Mouse (Mus musculus) neutrophil, adult 5-6 weeks (primary cell): ENCODE results near the gene Ap2a1. TPM values are rescaled to one million over a fixed set of nuclear protein-coding genes. Genes with fewer than 3 reads are reported as not detected.

ENCODE experiments used
- ATAC-seq: fragments of 151-379, 151-347 bp; 2 replicates; pipeline ENCODE4 v1.8.0; 2017; ENCODE audit warnings: mild to moderate bottlenecking, moderate TSS enrichment; ENCODE audit not compliant: insufficient number of reproducible peaks, poor library complexity, low FRiP score, severe bottlenecking; ENCODE audit errors: extremely low read depth
- total RNA-seq: library from RNA; stranded (forward); fragments of 200-1000 nt; gene quantifications from 2 replicates; pipeline ENCODE4 v1.2.3, GENCODE M21; 2017

Gene Ap2a1
- total RNA-seq, 1 experiment from 2014 or later = 29.8 TPM

- no peak for ATAC-seq
These were observed 58.7 kb downstream of the Ap2a1 start for GRCm38 (mm10) chr7:44870614-44871013.

DNA sequence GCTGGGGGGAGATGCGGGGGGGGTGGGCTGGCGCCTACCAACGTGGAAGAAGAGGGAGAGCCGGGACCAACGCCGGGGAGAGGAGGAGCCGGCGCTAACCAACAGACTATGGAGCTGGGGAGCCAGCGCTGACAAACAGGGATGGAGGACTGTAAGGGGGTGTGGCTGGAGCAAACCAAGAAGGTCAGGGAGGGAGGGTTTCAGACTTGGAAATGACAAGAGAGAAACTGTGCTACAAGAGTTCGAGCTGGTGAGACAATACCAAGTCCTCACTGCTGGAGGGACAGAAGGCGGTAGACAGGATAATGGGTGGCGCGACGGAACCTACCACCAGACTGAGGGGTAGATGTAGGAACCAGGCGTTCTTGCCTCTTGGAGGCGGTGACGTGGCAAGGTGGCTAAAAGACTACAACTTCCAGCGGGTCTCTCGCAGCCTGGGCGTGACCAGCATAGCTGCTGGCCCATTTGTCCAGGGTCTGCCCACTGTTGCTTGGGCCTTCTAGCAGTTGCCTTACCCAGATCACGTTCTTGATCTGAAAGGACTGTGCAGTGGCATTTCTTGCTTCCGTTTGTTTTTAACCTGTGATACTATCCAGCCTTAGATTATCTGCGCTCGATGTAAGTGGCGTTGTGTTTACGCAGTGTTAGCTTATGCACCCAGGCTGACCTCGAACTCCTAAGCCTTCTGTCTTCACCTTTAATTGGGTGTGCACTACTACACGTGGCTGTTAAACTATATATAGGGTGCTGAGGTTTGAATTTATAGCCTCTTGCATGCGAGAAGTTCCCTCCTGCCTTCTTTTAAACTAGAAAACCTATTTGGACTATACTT lies 59.4 kb downstream of the Ap2a1 start, which contains the start of gene Ptov1:
Gene Ptov1 (minus strand): TSS at position 92 of the 832 bp plus-strand sequence.
- ATAC-seq = peak; percentile 73

DNA sequence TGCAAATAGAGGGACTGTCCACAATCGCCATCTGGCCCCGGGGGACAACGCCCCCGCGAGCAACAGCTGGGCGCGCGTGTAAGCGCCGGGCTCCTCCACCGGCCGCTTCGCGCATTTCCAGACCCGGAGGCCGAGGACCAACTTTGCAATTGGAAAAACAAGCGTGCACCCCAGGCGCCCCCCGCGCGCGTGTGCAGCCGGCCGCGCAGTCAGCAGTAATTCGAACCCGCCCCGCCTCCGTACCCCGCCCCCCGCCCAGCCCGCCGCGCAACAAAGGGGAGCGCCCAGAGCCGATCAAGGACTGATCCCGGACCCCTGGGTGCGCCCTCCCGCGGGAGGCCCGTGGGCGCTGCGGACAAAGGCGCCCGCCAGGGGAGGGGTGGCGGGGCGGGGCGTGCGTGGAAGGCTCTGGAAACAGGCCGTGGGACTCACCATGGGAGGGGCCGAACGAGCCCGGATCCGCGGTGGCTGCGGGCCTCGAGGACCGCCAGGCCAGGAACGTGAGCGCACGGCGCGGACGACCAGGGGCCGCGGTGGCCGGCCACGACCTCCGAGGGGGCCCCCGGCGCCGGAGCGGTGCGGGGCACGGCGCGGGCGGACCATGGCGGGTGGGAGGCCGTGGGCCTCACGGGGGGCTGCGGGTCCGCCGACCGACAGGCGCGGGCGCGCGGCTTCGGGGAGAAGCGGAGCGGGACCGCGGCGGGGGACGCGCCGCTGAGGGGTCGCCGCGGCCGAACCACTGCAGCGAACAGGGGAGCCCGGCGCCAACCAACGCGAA lies 60.2 kb downstream of the Ap2a1 start:
- ATAC-seq = no peak

- ATAC-seq = no peak
These were observed 60.8 kb downstream of the Ap2a1 start for GRCm38 (mm10) chr7:44868465-44868864.

GRCm38 (mm10) chr7:44867802-44868201 lies 61.5 kb downstream of the Ap2a1 start:
- ATAC-seq = no peak

- ATAC-seq = no peak
These were observed 62.1 kb downstream of the Ap2a1 start for GRCm38 (mm10) chr7:44867010-44867702.

GRCm38 (mm10) chr7:44866276-44867009 lies 62.9 kb downstream of the Ap2a1 start:
- ATAC-seq = peak; percentile 37; the same call in 1 of the 2 replicates

DNA sequence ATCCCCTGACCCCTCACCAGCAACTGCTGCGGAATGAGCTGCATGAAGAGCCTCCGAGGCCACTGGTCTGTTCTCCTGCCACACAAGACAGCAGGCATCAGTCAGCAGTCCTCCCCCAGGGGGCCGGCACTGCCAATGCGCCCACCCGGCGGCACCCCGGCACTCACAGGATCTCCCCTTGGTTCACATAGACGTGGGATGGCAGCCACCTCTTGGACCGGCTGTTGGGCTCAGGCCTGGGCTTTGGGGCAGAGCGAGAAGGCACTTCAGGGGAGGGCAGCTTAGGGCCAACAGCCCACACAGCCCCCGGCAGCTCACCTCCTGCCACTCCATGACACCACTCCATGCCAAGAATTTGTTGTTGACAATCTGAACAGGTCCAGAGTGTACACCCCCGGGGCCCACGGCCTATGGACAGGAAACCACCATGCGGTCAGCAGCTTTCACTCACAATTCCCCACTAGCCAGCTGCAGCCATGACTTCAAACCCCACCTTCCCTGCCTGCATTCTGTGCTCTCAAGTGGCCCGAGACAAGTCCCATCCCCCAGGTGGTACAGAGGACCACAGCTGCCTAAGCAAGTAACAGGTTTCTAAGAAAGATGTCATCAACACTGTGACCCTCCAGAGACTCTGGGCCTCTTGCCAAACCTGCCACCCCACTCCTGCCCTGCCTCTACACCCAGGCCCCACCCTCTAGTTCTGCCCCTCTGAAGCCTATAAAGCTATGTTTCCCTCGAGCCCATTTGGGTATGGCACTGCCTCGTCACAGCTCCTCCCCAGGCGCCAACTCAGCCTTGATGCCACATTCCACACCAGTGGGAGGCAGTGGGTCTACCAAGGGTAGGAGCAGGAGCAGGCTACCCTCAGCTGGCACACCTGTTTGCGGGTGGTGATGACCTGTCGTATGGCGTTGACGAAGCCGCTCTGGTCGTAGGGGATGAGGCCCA lies 64.4 kb downstream of the Ap2a1 start:
- ATAC-seq = no peak

GRCm38 (mm10) chr7:44863982-44864494 lies 65.3 kb downstream of the Ap2a1 start:
- ATAC-seq = no peak

DNA sequence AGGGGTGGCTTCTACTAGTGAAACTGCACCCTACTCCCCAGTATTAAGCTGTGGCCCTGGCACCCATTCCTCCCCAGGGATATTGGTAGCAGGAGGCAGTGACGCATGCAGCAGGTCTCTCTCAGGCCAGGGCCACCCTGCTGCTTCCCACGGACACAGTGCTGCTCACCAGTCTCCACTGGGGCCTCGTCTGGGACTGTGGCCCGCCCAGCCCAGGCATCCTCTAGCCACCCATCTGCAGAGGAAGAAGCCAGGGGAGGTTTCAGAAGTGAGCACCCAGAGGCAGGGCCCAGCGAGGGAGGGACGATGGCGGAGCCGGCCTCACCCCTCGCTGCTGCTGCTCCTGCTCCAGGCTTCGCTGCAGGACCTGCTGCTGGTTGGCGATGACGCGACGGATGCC lies 66.1 kb downstream of the Ap2a1 start:
- ATAC-seq = no peak

GRCm38 (mm10) chr7:44862434-44862833 lies 66.9 kb downstream of the Ap2a1 start:
- ATAC-seq = no peak

- ATAC-seq = no peak
These were observed 67.9 kb downstream of the Ap2a1 start for GRCm38 (mm10) chr7:44861429-44861816.

DNA sequence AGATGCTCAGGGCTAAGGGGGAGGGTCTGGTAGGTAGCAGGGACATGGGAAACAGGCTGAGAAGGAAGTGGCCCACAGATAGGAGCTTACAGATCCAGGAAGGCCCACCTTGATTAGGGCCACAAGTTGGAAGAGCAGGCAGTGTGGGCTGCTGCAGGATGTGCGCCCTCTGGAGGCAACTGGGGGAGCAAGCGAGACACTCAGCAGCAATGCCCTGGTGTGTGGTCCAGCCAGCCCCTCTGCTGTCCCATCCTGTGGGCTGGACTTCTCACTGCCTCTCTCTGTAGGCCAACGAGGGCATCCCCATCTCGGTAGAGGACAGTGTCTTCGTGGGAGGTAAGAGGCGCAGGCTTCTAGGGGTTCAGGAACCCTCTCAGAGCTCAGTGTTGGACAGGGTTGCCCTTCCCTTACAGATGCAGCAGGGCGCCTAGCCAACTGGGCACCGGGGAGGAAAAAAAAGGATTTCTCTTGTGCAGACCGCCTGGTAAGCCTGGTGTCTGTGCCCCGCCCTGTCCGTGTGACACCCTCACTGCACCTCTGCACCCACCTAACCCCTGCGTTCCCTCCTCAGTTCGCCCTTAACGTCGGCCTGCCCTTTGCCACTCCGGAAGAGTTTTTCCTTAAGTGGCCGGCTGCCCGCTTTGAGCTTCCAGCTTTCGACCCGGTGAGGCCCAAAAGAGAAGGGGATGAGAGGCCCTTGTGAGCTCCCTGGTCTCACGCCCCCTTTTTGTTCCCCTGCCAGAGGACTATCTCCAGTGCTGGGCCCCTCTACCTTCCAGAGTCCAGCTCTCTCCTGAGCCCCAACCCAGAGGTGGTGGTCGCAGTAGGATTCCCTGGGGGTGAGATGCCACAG lies 68.5 kb downstream of the Ap2a1 start:
- ATAC-seq = peak; percentile 40

DNA sequence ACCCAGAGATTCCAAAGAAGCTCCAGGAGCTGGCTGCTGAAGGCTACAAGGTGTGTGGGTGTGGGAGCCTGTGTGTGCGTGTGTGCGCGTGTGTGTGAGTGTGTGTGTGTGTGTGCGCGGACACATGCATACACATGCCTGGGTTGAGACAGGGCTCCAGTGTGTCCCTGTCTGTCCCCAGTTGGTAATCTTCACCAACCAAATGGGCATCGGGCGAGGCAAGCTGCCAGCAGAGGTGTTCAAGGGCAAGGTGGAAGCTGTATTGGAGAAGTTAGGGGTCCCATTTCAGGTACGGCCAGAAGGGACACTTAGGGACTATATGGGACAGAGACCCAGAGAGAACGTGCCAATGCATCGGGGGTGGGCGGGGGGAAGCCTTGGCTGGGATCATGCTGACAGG lies 69.4 kb downstream of the Ap2a1 start:
- ATAC-seq = no peak

GRCm38 (mm10) chr7:44857905-44858304 lies 71.4 kb downstream of the Ap2a1 start:
- 0 out of 2 replicates have a peak, but pooled peaks have one; percentile 13 for ATAC-seq

GRCm38 (mm10) chr7:44857042-44857552 lies 72.2 kb downstream of the Ap2a1 start, which contains the start of gene Pnkp:
Gene Pnkp, plus strand, starts transcription at chr7:44857139.
- ATAC-seq = peak; percentile 57
